Mouse (Mus musculus): Measurements from ENCODE around the gene Fetub. TPM values are rescaled to one million over a fixed set of nuclear protein-coding genes. Genes with fewer than 3 reads are reported as not detected.

Gene Fetub
- polyA plus RNA-seq, 1 experiment from 2014 or later = 0.72 TPM

GRCm38 (mm10) chr16:22947371-22947770 lies 29.2 kb downstream of the Fetub start:
- H3K4me1 ChIP-seq = no peaks in the 10 kb centered on the region
- H3K4me3 ChIP-seq (replicated peaks) = no peak overlapping the region
- H3K27ac ChIP-seq = no peak overlapping the region
- no peaks in the 10 kb centered on the region for H3K9me3 ChIP-seq
- H3K27me3 ChIP-seq (replicated peaks) = no peaks in the 10 kb centered on the region
- no peak overlapping the region for H3K9ac ChIP-seq
- ATAC-seq (ENCODE audit: insufficient read depth, low FRiP score, low read depth) = no peak
- 82% methylated on average over 2 of the region's 2 CpGs for WGBS
- H3K4me2 ChIP-seq = no peak overlapping the region
- H3K36me3 ChIP-seq = no peaks in the 10 kb centered on the region

- no peak for ATAC-seq (ENCODE audit: insufficient read depth, low FRiP score, low read depth)
- Histone ChIP-seq H3K4me2 (no peak within 1 kb of the TSS), H3K27ac (no peak within 1 kb of the TSS), H3K4me1 (no peaks in the 10 kb centered on the region), H3K9me3 (no peaks in the 10 kb centered on the region), H3K4me3 (replicated peaks) (no peak within 1 kb of the TSS), H3K9ac (no peak within 1 kb of the TSS), H3K36me3 (no peaks in the 10 kb centered on the region), H3K27me3 (replicated peaks) (no peaks in the 10 kb centered on the region)
- WGBS = 89% methylated on average over 6 of the region's 6 CpGs
Observed at GRCm38 (mm10) chr16:22950840-22951395, 32.8 kb downstream of the Fetub start, which contains the start of gene Hrg. TSS of gene Hrg (plus strand) at chr16:22951072.

DNA sequence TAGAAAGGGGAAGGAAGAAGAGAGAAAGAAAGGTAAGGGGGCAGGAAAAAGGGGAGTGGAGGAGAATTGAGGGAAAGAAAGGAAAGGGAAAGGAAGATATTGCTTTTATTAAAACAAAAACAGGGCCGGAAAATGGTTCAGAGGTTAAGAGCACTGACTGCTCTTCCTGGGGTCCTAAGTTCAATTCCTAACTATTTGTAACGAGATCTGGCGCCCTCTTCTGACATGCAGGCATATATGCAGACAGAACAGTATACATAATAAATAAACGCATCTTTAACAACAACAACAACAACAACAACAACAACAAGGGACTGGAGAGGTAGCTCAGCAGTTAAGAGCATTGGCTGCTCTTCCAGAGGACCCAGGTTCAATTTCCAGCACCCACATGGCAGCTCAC lies 34.9 kb downstream of the Fetub start:
- H3K4me2 ChIP-seq = no peak overlapping the region
- no peaks in the 10 kb centered on the region for H3K27me3 ChIP-seq (replicated peaks)
- no peak overlapping the region for H3K9ac ChIP-seq
- no peak overlapping the region for H3K27ac ChIP-seq
- no peaks in the 10 kb centered on the region for H3K4me1 ChIP-seq
- no peak for ATAC-seq (ENCODE audit: insufficient read depth, low FRiP score, low read depth)
- H3K4me3 ChIP-seq (replicated peaks) = no peak overlapping the region
- H3K9me3 ChIP-seq = no peaks in the 10 kb centered on the region
- no peaks in the 10 kb centered on the region for H3K36me3 ChIP-seq
- WGBS = 27% methylated on average over 4 of the region's 4 CpGs

DNA sequence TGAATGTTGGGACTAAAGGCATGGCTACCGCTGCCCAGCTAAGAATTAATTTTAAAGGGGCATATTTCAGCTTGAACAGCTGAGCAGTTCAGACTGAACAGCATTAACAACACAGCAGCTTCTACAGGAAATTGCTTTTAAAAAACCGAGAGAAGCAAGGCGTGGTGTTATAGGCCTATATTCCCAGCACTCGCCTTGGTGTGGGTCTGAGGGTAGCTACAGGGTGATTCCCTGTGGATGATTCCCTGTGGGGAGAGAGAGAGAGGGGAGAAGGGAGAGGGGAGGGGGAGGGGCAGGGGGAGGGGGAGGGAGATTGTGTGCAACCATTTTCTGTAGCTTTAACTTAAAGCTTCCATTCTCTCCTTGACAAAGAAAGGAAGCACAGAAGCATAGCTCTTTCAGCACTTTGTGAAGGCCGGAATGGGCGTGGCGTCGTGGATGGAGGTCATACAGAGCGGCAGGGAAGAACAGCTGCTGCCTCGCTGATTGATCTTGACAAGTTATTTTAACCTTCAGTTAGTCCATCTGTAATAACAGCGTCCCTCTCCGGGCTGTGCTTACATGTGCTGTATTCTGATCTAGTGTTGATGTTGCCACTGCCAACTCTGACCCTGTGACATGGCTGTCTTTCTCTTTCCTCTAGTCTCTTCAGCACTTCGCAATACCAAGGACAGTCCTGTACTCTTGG lies 37.4 kb downstream of the Fetub start:
- H3K27me3 ChIP-seq (replicated peaks) = no peaks in the 10 kb centered on the region
- 53% methylated on average over 13 of the region's 13 CpGs for WGBS
- no peaks in the 10 kb centered on the region for H3K9me3 ChIP-seq
- H3K4me2 ChIP-seq = no peak overlapping the region
- H3K4me1 ChIP-seq = no peaks in the 10 kb centered on the region
- H3K9ac ChIP-seq = no peak overlapping the region
- no peaks in the 10 kb centered on the region for H3K36me3 ChIP-seq
- no peak for ATAC-seq (ENCODE audit: insufficient read depth, low FRiP score, low read depth)
- no peak overlapping the region for H3K27ac ChIP-seq
- no peak overlapping the region for H3K4me3 ChIP-seq (replicated peaks)

- WGBS = 83% methylated on average over 11 of the region's 11 CpGs
- Histone ChIP-seq H3K27ac (no peak overlapping the region), H3K9ac (no peak overlapping the region), H3K4me1 (no peaks in the 10 kb centered on the region), H3K27me3 (replicated peaks) (no peaks in the 10 kb centered on the region), H3K9me3 (no peaks in the 10 kb centered on the region), H3K4me3 (replicated peaks) (no peak overlapping the region), H3K36me3 (no peaks in the 10 kb centered on the region), H3K4me2 (no peak overlapping the region)
- ATAC-seq (ENCODE audit: insufficient read depth, low FRiP score, low read depth) = no peak
Observed at GRCm38 (mm10) chr16:22956085-22956439, 37.9 kb downstream of the Fetub start.

- Histone ChIP-seq H3K36me3 (no peaks in the 10 kb centered on the region), H3K9ac (no peak overlapping the region), H3K27ac (no peak overlapping the region), H3K4me1 (no peaks in the 10 kb centered on the region), H3K4me3 (replicated peaks) (no peak overlapping the region), H3K4me2 (no peak overlapping the region), H3K9me3 (no peaks in the 10 kb centered on the region), H3K27me3 (replicated peaks) (no peaks in the 10 kb centered on the region)
- WGBS = 93% methylated on average over 8 of the region's 8 CpGs
- no peak for ATAC-seq (ENCODE audit: insufficient read depth, low FRiP score, low read depth)
Observed at GRCm38 (mm10) chr16:22961073-22961472, 42.9 kb downstream of the Fetub start.

DNA sequence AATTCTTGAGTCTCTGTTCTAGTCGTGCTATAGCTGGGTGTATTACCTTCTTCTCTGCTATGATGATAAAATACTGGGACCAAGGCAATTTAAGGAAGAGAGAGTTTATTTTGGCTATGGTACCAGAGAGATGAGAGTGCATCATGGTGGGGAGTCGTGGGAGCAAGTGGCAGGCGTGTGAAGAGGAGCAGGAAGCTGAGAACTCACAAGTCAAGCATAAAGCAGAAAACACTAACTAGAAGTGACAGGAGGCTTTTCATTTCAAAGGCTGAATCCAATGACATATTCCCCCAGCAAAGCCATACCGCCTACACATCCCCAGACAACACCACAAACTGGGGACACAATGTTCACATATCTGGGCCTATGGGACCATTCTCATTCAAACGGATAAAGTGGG lies 44.1 kb downstream of the Fetub start:
- Histone ChIP-seq H3K9me3 (no peaks in the 10 kb centered on the region), H3K4me3 (replicated peaks) (no peak overlapping the region), H3K9ac (no peak overlapping the region), H3K27ac (no peak overlapping the region), H3K4me1 (no peaks in the 10 kb centered on the region), H3K36me3 (no peaks in the 10 kb centered on the region), H3K4me2 (no peak overlapping the region), H3K27me3 (replicated peaks) (no peaks in the 10 kb centered on the region)
- ATAC-seq (ENCODE audit: insufficient read depth, low FRiP score, low read depth) = no peak
- 71% methylated on average over 5 of the region's 5 CpGs for WGBS

GRCm38 (mm10) chr16:22963293-22963692 lies 45.2 kb downstream of the Fetub start:
- Histone ChIP-seq H3K36me3 (no peaks in the 10 kb centered on the region), H3K4me2 (no peak overlapping the region), H3K4me3 (replicated peaks) (no peak overlapping the region), H3K9ac (no peak overlapping the region), H3K27ac (no peak overlapping the region), H3K9me3 (no peaks in the 10 kb centered on the region), H3K27me3 (replicated peaks) (no peaks in the 10 kb centered on the region), H3K4me1 (no peaks in the 10 kb centered on the region)
- ATAC-seq (ENCODE audit: insufficient read depth, low FRiP score, low read depth) = no peak

- no peaks in the 10 kb centered on the region for H3K9me3 ChIP-seq
- no peak overlapping the region for H3K4me3 ChIP-seq (replicated peaks)
- no peaks in the 10 kb centered on the region for H3K4me1 ChIP-seq
- H3K27ac ChIP-seq = no peak overlapping the region
- no peak overlapping the region for H3K9ac ChIP-seq
- 62% methylated on average over 1 of the region's 1 CpGs for WGBS
- H3K36me3 ChIP-seq = no peaks in the 10 kb centered on the region
- no peaks in the 10 kb centered on the region for H3K27me3 ChIP-seq (replicated peaks)
- ATAC-seq (ENCODE audit: insufficient read depth, low FRiP score, low read depth) = no peak
- no peak overlapping the region for H3K4me2 ChIP-seq
Observed at GRCm38 (mm10) chr16:22967383-22968030, 49.4 kb downstream of the Fetub start.

Other genes with a start within 250 kb of the Fetub start
- gene Crygs, start 106.8 kb upstream of the Fetub start, polyA plus RNA-seq (2015; fragmentation: Nextera tagmentation; extraction: Ambion mirVana) = not detected in 2 replicates
- 32.3 and 34.2 TPM in 2 replicates for gene Tbccd1, start 60.7 kb upstream of the Fetub start, polyA plus RNA-seq (2015; fragmentation: Nextera tagmentation; extraction: Ambion mirVana)
- gene Dnajb11, start 60.5 kb upstream of the Fetub start, polyA plus RNA-seq (2015; fragmentation: Nextera tagmentation; extraction: Ambion mirVana) = 113 and 129 TPM in 2 replicates
- 32.5 and 114 TPM in 2 replicates for gene Ahsg, start 27.1 kb upstream of the Fetub start, polyA plus RNA-seq (2015; fragmentation: Nextera tagmentation; extraction: Ambion mirVana)
- gene Hrg, start 32.7 kb downstream of the Fetub start, polyA plus RNA-seq (2015; fragmentation: Nextera tagmentation; extraction: Ambion mirVana) = 0.12 TPM in 1 of 2 replicates, not detected in the other
- gene Kng2, start 111.1 kb downstream of the Fetub start, polyA plus RNA-seq (2015; fragmentation: Nextera tagmentation; extraction: Ambion mirVana) = 0.50 and 2.0 TPM in 2 replicates
- gene Kng1, start 139.5 kb downstream of the Fetub start, polyA plus RNA-seq (2015; fragmentation: Nextera tagmentation; extraction: Ambion mirVana) = 12.3 and 42.4 TPM in 2 replicates
- 224 and 234 TPM in 2 replicates for gene Eif4a2, start 189.1 kb downstream of the Fetub start, polyA plus RNA-seq (2015; fragmentation: Nextera tagmentation; extraction: Ambion mirVana)
- gene Rfc4, start 209.4 kb downstream of the Fetub start, polyA plus RNA-seq (2015; fragmentation: Nextera tagmentation; extraction: Ambion mirVana) = 109 and 117 TPM in 2 replicates
- gene Adipoq, start 228.2 kb downstream of the Fetub start, polyA plus RNA-seq (2015; fragmentation: Nextera tagmentation; extraction: Ambion mirVana) = 0.10 TPM in 1 of 2 replicates, not detected in the other

All from stomach, embryonic 15.5 days (tissue).